Mouse (Mus musculus): ENCODE results near the gene Gm43720.

DNA sequence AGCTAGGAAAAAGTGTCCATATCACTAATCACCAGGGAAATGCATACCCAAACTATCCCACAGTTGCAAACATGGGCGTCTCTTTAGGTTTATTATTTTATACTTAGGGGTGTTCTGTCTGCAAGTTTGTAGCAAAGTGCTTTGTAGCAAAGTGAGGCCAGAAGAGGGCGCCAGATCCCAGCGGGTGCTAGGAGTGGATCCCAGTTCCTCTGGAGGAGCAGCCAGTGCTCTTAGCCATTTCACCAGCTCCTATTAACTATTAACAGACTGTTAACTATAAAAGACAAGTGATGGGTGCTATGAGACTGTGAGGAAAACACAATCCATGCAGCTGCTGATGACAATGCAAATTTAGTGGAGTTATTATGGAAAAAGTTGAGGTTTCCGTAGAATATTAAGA, 57.6 kb downstream of the Gm43720 start:
- TF ChIP-seq EP300 (IDR thresholded peaks at IDR 0.05; ENCODE audit: insufficient read depth, low read depth, low read length) (no peak), CTCF (IDR thresholded peaks at IDR 0.05) (no peak; the same call in none of the 2 replicates), POLR2A (IDR thresholded peaks at IDR 0.05; ENCODE audit: insufficient read depth, low read depth, low read length) (no peak)
